Mouse (Mus musculus) forebrain, embryonic 12.5 days (tissue): ENCODE results near the gene Lce1c. TPM values are rescaled to one million over a fixed set of nuclear protein-coding genes. Genes with fewer than 3 reads are reported as not detected.
"Not testable (repeated sequence)": the region's sequence is repeated elsewhere in the genome, so short reads cannot be mapped to it uniquely, and the experiment has no call there.

Experiments used
- ATAC-seq: fragments of 200-750 bp; cut with Nextera tagmentation; 2 replicates; pipeline ENCODE4 v1.8.0; 2017; ENCODE audit warnings: moderate TSS enrichment; ENCODE audit not compliant: low FRiP score
- H3K27ac ChIP-seq: fragments of 300-500 bp; sonication (generic); 2 replicates; pipeline ENCODE4 v1.5.1; 2016; ENCODE audit warnings: mild to moderate bottlenecking
- H3K27me3 ChIP-seq: fragments of 300-500 bp; sonication (generic); 2 replicates; pipeline ENCODE4 v1.6.1; 2016; ENCODE audit warnings: mild to moderate bottlenecking
- H3K36me3 ChIP-seq: fragments of 300-500 bp; sonication (generic); replicated peaks from 2 replicates; pipeline ENCODE4 v1.6.1; 2016; ENCODE audit warnings: mild to moderate bottlenecking
- H3K4me1 ChIP-seq: fragments of 300-500 bp; sonication (generic); 2 replicates; pipeline ENCODE4 v1.6.1; 2016
- H3K4me2 ChIP-seq: fragments of 300-500 bp; sonication (generic); 2 replicates; pipeline ENCODE4 v1.6.1; 2016; ENCODE audit warnings: mild to moderate bottlenecking, moderate library complexity
- H3K4me3 ChIP-seq: fragments of 300-500 bp; sonication (generic); replicated peaks from 2 replicates; pipeline ENCODE4 v1.5.1; 2016; ENCODE audit warnings: mild to moderate bottlenecking
- H3K9ac ChIP-seq: fragments of 300-500 bp; sonication (generic); 2 replicates; pipeline ENCODE4 v1.6.1; 2016; ENCODE audit warnings: mild to moderate bottlenecking
- H3K9me3 ChIP-seq: fragments of 300-500 bp; sonication (generic); 2 replicates; pipeline ENCODE4 v1.6.1; 2016
- WGBS: fragments of 180-500 bp; shearing (Covaris S2); methylation state at CpG from one replicate; pipeline ENCODE4 v1.1.7; 2016; 5-methylcytosine and 5-hydroxymethylcytosine counted together
- polyA plus RNA-seq: library from polyadenylated mRNA; unstranded; fragments of >200 nt; fragmentation: Nextera tagmentation; extraction: Ambion mirVana; gene quantifications from 2 replicates; pipeline ENCODE4 v1.2.1, GENCODE M21; 2016

Gene Lce1c
- polyA plus RNA-seq = not detected in 2 replicates

GRCm38 (mm10) chr3:92678947-92679346 is at the start of gene Lce1c:
Gene Lce1c (plus strand): TSS chr3:92679247.
- Histone ChIP-seq H3K27me3 (no peaks in the 10 kb centered on the region), H3K36me3 (no peaks in the 10 kb centered on the region), H3K9ac (no peak within 1 kb of the TSS), H3K27ac (no peak within 1 kb of the TSS), H3K9me3 (no peaks in the 10 kb centered on the region), H3K4me3 (no peak within 1 kb of the TSS), H3K4me2 (no peak within 1 kb of the TSS), H3K4me1 (no peaks in the 10 kb centered on the region)
- no peak for ATAC-seq
- WGBS = 96% methylated on average over 4 of the region's 4 CpGs

DNA sequence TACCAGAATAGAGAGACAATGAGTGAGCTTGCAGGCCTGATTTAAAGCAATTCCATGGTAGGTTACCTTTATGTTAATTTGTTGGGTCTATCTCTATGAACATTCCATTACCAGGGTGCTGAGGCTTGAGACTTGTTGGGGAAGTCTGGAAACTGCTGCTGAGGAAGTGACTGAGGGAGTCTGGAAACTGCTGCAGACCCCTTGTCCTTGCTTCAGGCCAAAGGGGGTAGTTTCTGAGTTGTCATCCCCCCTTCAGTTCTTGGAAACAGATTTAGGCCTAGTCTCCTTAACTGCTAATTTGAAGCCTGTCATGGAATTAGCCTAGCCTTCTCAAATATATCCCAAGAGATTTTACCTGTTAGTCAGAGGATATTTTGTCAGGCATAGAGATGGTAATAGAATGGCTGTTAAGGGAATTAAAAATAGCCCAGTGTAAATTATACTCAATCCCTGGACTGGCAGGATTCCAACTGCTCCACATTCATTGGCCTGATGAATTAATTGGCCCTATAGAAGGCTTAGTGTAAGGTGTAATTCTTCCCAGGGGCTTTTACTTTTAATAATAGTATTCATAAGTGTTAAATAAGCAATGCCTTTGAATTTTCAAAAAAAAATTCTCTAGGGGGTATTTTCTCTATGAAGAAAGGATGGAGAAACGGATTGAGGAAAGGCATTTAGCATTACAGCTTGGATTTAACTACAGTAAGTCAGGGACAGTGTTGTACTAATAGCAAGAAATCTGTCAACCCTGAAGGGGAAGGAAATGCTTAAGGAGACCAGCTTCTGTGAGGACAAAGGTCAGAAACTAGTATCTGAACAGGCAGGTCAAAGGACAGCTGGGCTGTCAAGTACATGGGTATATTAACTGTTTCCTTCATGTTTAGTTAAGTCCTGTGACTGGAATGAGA is 41.0 kb upstream of the Lce1c start:
- Histone ChIP-seq H3K27ac (no peak overlapping the region), H3K36me3 (no peaks in the 10 kb centered on the region), H3K9me3 (no peaks in the 10 kb centered on the region), H3K4me2 (no peak overlapping the region), H3K4me1 (no peaks in the 10 kb centered on the region), H3K9ac (no peak overlapping the region), H3K4me3 (no peak overlapping the region), H3K27me3 (no peaks in the 10 kb centered on the region)
- 20% methylated on average over 1 of the region's 1 CpGs for WGBS
- ATAC-seq = peak; percentile 86; the same call in 1 of the 2 replicates

- H3K27ac ChIP-seq = no peak overlapping the region
- H3K9me3 ChIP-seq = no peaks in the 10 kb centered on the region
- no peak overlapping the region for H3K4me3 ChIP-seq
- H3K4me2 ChIP-seq = no peak overlapping the region
- no peak overlapping the region for H3K9ac ChIP-seq
- no peaks in the 10 kb centered on the region for H3K36me3 ChIP-seq
- H3K4me1 ChIP-seq = no peaks in the 10 kb centered on the region
- no peak for ATAC-seq
- 68% methylated on average over 3 of the region's 3 CpGs for WGBS
- H3K27me3 ChIP-seq = no peaks in the 10 kb centered on the region
Measured at GRCm38 (mm10) chr3:92638653-92638991, 40.4 kb upstream of the Lce1c start.

DNA sequence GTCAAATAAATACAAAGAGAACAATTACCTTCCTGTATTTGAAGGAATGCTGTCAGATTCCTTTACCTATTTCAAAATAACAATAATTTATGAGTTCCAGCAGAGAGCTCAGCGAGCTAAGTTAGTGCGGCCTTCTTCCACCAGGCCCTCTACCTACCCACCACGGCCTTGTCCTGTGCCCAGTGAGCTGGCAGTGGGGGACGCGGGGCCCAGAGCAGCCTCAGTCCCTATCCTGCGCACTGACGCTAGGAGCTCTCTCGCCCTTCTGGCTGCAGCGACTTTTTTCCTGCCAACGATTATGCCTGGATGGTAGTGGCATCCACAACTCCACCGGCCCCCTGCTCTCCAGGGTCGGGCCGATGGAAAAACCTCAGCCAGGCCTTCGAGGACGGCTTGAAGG is 39.2 kb upstream of the Lce1c start:
- no peak for ATAC-seq
- Histone ChIP-seq H3K4me1 (no peaks in the 10 kb centered on the region), H3K27me3 (no peaks in the 10 kb centered on the region), H3K4me3 (no peak overlapping the region), H3K36me3 (no peaks in the 10 kb centered on the region), H3K27ac (no peak overlapping the region), H3K4me2 (no peak overlapping the region), H3K9me3 (no peaks in the 10 kb centered on the region), H3K9ac (no peak overlapping the region)
- 93% methylated on average over 15 of the region's 15 CpGs for WGBS

- H3K4me1 ChIP-seq = no peaks in the 10 kb centered on the region
- no peaks in the 10 kb centered on the region for H3K36me3 ChIP-seq
- H3K27me3 ChIP-seq = no peaks in the 10 kb centered on the region
- no peak within 1 kb of the TSS for H3K9ac ChIP-seq
- 97% methylated on average over 1 of the region's 1 CpGs for WGBS
- no peaks in the 10 kb centered on the region for H3K9me3 ChIP-seq
- no peak within 1 kb of the TSS for H3K4me3 ChIP-seq
- H3K4me2 ChIP-seq = no peak within 1 kb of the TSS
- no peak within 1 kb of the TSS for H3K27ac ChIP-seq
- ATAC-seq = no peak
Measured at GRCm38 (mm10) chr3:92648207-92648606, 30.8 kb upstream of the Lce1c start, which contains the start of gene Lce1a1. Gene Lce1a1 (minus strand): TSS chr3:92648307.

DNA sequence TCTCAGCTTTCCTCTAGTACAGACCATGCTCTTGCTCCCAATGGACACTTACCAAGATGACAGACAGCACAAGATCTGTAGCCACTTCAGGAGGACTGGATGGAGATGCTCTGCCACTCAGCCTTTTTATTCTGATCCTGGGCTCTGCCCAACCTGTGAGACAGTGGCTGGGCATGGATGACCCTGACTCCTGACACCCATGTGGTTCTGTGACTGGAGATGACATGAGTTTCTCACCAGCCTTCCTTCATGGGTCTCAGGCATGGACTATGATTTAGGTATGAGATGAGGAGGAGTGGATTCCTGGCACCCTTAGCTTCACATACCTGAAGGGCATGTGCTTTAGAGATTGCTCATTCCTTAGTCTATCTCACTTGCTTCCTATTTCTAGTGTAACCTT is 22.2 kb upstream of the Lce1c start, which contains the start of gene Lce1b:
Gene Lce1b (minus strand): TSS at position 101 of the 400 bp plus-strand sequence.
- Histone ChIP-seq H3K4me3 (no peak within 1 kb of the TSS), H3K9me3 (no peaks in the 10 kb centered on the region), H3K4me1 (no peaks in the 10 kb centered on the region), H3K9ac (no peak within 1 kb of the TSS), H3K4me2 (no peak within 1 kb of the TSS), H3K27me3 (no peaks in the 10 kb centered on the region), H3K36me3 (no peaks in the 10 kb centered on the region), H3K27ac (no peak within 1 kb of the TSS)
- no peak for ATAC-seq

DNA sequence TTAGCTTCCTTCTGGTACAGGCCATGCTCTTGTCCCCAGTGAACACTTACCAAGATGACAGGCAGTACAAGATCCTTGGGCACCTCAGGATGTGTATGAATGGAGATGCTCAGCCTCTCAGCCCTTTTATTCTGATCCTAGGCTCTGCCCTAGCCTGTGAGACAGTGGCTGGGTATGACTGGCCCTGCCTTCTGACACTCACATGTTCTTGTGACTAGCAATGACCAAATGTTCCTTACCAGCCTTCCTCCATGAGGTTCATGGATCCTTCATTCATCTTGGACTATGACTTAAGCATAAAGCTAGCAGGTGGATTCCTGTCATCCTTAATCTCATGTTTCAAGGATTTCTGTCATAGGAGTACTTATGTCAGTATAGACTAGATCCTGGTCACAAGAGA is 8.8 kb upstream of the Lce1c start, which contains the start of gene Lce1a2:
Gene Lce1a2 (minus strand): TSS at position 101 of the 400 bp plus-strand sequence.
- H3K4me2 ChIP-seq = no peak within 1 kb of the TSS
- H3K4me1 ChIP-seq = no peaks in the 10 kb centered on the region
- no peak for ATAC-seq

GRCm38 (mm10) chr3:92687110-92687509 is 8.1 kb downstream of the Lce1c start, which contains the start of gene Lce1d:
Gene Lce1d (minus strand): TSS chr3:92687210.
- no peaks in the 10 kb centered on the region for H3K27me3 ChIP-seq
- no peaks in the 10 kb centered on the region for H3K9me3 ChIP-seq
- WGBS = 81% methylated on average over 2 of the region's 2 CpGs
- no peak for ATAC-seq
- no peaks in the 10 kb centered on the region for H3K36me3 ChIP-seq
- no peak within 1 kb of the TSS for H3K4me2 ChIP-seq
- no peak within 1 kb of the TSS for H3K4me3 ChIP-seq
- no peak within 1 kb of the TSS for H3K27ac ChIP-seq
- H3K4me1 ChIP-seq = no peaks in the 10 kb centered on the region
- H3K9ac ChIP-seq = no peak within 1 kb of the TSS

More for the DNA sequence above, 8.8 kb upstream of the Lce1c start, which contains the start of gene Lce1a2:
- no peak within 1 kb of the TSS for H3K4me3 ChIP-seq
- H3K27ac ChIP-seq = no peak within 1 kb of the TSS
- no peaks in the 10 kb centered on the region for H3K36me3 ChIP-seq
- H3K9ac ChIP-seq = no peak within 1 kb of the TSS
- H3K9me3 ChIP-seq = no peaks in the 10 kb centered on the region
- no peaks in the 10 kb centered on the region for H3K27me3 ChIP-seq

DNA sequence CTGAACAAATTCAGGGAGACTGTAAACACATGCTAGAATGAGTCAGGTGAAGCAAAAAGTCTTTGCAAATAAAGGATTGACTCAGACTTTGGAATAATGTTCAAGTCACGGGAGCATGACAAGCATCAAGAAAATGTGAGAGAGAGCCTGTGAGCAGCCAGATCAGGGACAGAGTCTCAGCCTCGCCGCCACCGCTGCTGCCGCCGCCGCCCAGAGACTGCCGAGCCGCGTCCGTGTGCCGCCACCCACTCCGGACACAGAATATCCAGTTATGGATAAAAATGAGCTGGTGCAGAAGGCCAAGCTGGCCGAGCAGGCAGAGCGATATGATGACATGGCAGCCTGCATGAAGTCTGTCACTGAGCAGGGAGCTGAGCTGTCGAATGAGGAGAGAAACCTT is 10.1 kb downstream of the Lce1c start:
- not testable (repeated sequence) for H3K36me3 ChIP-seq, H3K4me1 ChIP-seq, H3K9ac ChIP-seq, H3K4me3 ChIP-seq, ATAC-seq, H3K4me2 ChIP-seq, H3K9me3 ChIP-seq, H3K27me3 ChIP-seq, H3K27ac ChIP-seq
- WGBS = 81% methylated on average over 16 of the region's 16 CpGs

- no peak overlapping the region for H3K4me2 ChIP-seq
- no peaks in the 10 kb centered on the region for H3K4me1 ChIP-seq
- H3K36me3 ChIP-seq = no peaks in the 10 kb centered on the region
- no peak for ATAC-seq
- H3K9ac ChIP-seq = no peak overlapping the region
- H3K27ac ChIP-seq = no peak overlapping the region
- no peaks in the 10 kb centered on the region for H3K27me3 ChIP-seq
- H3K9me3 ChIP-seq = no peaks in the 10 kb centered on the region
- H3K4me3 ChIP-seq = no peak overlapping the region
Measured at GRCm38 (mm10) chr3:92691688-92692087, 12.6 kb downstream of the Lce1c start.

DNA sequence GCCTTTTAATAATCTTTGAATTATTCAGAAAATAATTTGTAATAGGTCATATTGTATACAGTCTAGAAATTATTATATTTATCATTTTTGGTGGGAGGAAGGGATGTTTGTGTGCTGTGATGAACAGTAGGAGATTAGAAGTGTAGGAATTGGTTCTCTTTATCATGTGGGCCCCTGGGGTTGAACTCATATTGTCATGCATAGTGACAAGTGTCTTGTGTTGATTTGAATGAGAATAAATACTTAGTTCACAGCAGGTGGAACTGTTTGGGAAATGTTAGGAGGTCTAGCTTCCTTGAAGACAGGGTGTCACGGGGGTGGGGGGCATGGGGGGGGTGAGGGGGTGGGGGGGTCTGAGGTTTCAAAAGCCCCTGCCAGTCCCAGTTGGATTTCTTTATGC is 15.6 kb downstream of the Lce1c start:
- H3K9ac ChIP-seq = no peak overlapping the region
- H3K9me3 ChIP-seq = no peaks in the 10 kb centered on the region
- WGBS = 20% methylated on average over 1 of the region's 1 CpGs
- no peak overlapping the region for H3K4me3 ChIP-seq
- no peak overlapping the region for H3K4me2 ChIP-seq
- ATAC-seq = no peak
- H3K27me3 ChIP-seq = no peaks in the 10 kb centered on the region
- no peaks in the 10 kb centered on the region for H3K36me3 ChIP-seq
- no peaks in the 10 kb centered on the region for H3K4me1 ChIP-seq
- H3K27ac ChIP-seq = no peak overlapping the region

DNA sequence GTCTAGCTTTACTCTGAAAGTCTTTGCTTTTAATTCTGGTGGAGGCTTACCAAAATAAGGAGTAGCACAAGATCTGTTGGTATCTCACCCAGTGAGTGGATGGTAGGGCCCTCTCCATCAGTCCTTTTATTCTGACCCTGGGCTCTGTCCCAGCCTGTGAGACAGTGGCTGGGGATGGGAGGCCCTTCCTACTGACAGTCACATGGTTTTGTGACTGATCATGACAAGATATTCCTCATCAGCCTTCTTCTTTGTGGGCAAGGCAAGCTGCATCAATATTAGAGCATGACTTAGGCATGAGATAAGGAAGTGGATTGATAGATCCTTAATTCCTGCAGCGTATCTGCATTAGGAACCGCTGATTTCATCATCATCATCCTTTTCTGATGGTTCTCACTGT is 29.9 kb downstream of the Lce1c start, which contains the start of gene Lce1e:
Gene Lce1e (minus strand): TSS at position 101 of the 400 bp plus-strand sequence.
- H3K4me1 ChIP-seq = no peaks in the 10 kb centered on the region
- H3K36me3 ChIP-seq = no peaks in the 10 kb centered on the region
- no peak for ATAC-seq
- H3K9ac ChIP-seq = no peak within 1 kb of the TSS
- H3K4me3 ChIP-seq = no peak within 1 kb of the TSS
- WGBS = 88% methylated on average over 2 of the region's 2 CpGs
- H3K9me3 ChIP-seq = no peaks in the 10 kb centered on the region
- no peak within 1 kb of the TSS for H3K4me2 ChIP-seq
- H3K27me3 ChIP-seq = no peaks in the 10 kb centered on the region
- H3K27ac ChIP-seq = no peak within 1 kb of the TSS

- Histone ChIP-seq H3K9ac (no peak overlapping the region), H3K4me3 (no peak overlapping the region), H3K9me3 (no peaks in the 10 kb centered on the region), H3K36me3 (no peaks in the 10 kb centered on the region), H3K27me3 (no peaks in the 10 kb centered on the region), H3K4me1 (no peaks in the 10 kb centered on the region), H3K4me2 (no peak overlapping the region), H3K27ac (no peak overlapping the region)
- no peak for ATAC-seq
Measured at GRCm38 (mm10) chr3:92715122-92715521, 36.1 kb downstream of the Lce1c start.
